Mouse (Mus musculus) limb, embryonic 10.5 days (tissue): Measurements from ENCODE around the gene Riok1. TPM values are rescaled to one million over a fixed set of nuclear protein-coding genes. Genes with fewer than 3 reads are reported as not detected.

Experiments used
- DNase-seq: peaks from one replicate; pipeline ENCODE4 v3.0.0-alpha.2; 2017; ENCODE audit warnings: low spot score
- H3K27ac ChIP-seq: fragments of 300-500 bp; sonication (generic); 2 replicates; pipeline ENCODE4 v1.5.1; 2016; ENCODE audit warnings: mild to moderate bottlenecking
- H3K27me3 ChIP-seq: fragments of 300-500 bp; sonication (generic); 2 replicates; pipeline ENCODE4 v1.6.1; 2016; ENCODE audit warnings: low read depth, mild to moderate bottlenecking; ENCODE audit not compliant: poor library complexity, severe bottlenecking
- H3K36me3 ChIP-seq: fragments of 300-500 bp; sonication (generic); 2 replicates; pipeline ENCODE4 v1.6.1; 2016; ENCODE audit warnings: mild to moderate bottlenecking, moderate library complexity
- H3K4me1 ChIP-seq: fragments of 300-500 bp; sonication (generic); 2 replicates; pipeline ENCODE4 v1.6.1; 2016
- H3K4me3 ChIP-seq: fragments of 300-500 bp; sonication (generic); 2 replicates; pipeline ENCODE4 v1.5.1; 2016; ENCODE audit warnings: mild to moderate bottlenecking, moderate library complexity
- H3K9me3 ChIP-seq: fragments of 300-500 bp; sonication (generic); replicated peaks from 2 replicates; pipeline ENCODE4 v1.6.1; 2016; ENCODE audit warnings: mild to moderate bottlenecking
- WGBS: fragments of 180-500 bp; shearing (Covaris S2); methylation state at CpG from one replicate; pipeline ENCODE4 v1.1.7; 2016; 5-methylcytosine and 5-hydroxymethylcytosine counted together
- polyA plus RNA-seq: library from polyadenylated mRNA; unstranded; fragments of >200 nt; fragmentation: Nextera tagmentation; extraction: Ambion mirVana; gene quantifications from 2 replicates; pipeline ENCODE4 v1.2.1, GENCODE M21; 2016

Gene Riok1
- polyA plus RNA-seq, 1 experiment from 2014 or later = 60.0 TPM

DNA sequence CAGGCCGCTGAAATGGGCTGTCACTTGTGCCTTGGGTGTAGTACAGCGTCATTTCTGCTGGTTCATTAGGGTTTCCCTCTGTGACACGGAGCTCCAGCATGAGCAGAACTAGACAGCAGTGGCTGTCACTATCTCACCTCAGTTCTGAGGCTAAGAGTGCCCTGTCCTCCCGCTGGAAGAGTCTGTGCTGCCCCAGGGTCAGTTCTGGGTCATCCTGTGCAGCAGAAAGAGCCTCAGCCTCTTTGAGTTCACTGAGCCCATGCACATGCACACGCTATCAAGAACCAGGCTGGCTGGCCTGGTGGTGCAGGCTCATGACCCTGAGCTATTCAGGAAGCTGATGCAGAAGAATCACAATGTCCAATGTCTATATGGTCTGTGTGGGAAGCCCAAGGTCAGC is 37.6 kb downstream of the Riok1 start:
- 31% methylated on average over 5 of the region's 5 CpGs for WGBS
- Histone ChIP-seq H3K9me3 (no peaks in the 10 kb centered on the region), H3K4me1 (peaks cover 7% of the 10 kb centered on the region), H3K27me3 (no peaks in the 10 kb centered on the region), H3K27ac (no peak overlapping the region), H3K4me3 (no peak overlapping the region), H3K36me3 (no peaks in the 10 kb centered on the region)
- DNase-seq = no peak

DNA sequence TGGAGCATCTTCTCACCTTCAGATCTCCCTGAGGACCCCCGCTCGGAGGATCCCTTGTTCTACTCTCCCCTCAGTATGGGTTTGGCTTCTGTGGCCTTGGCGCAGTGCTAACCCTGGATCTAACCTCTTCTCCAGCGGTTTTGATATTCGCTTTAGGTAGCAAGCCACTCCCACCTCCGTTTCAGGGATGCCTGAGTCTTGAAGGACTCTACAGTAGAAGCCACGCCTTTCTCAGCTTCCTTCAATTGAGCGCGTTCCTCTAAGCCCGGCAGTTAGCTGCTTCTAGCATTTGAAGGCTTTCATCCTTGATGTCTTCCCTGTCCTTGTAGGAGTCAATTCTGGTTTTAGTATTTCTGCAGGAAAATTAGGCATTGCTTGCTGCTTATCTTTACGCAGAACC is 40.3 kb downstream of the Riok1 start:
- no peak for DNase-seq
- Histone ChIP-seq H3K27me3 (no peaks in the 10 kb centered on the region), H3K4me3 (no peak overlapping the region), H3K36me3 (no peaks in the 10 kb centered on the region), H3K9me3 (no peaks in the 10 kb centered on the region), H3K4me1 (peaks cover 7% of the 10 kb centered on the region), H3K27ac (no peak overlapping the region)
- WGBS = 20% methylated on average over 11 of the region's 11 CpGs

DNA sequence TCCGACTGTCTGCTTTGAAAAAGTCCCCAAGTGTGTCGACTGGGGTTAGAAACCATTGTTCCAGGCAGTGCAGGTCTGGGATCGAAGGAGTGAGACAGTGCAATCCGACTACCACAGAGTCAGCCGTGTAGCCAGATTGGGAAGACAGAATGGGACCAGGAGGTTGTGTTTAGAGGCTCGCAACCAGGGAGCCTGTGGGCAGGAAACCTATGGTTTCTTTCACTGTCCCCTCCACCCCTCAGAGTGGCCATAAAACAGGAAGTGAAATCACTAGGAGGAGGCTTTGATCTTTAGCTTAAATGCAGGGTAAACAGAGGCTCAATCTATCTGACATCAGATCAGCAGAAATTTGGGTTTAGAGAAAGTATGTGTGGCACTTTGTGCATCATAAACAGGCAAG is 42.0 kb downstream of the Riok1 start:
- Histone ChIP-seq H3K36me3 (no peaks in the 10 kb centered on the region), H3K4me3 (no peak overlapping the region), H3K27ac (no peak overlapping the region), H3K4me1 (peaks cover 7% of the 10 kb centered on the region), H3K9me3 (no peaks in the 10 kb centered on the region), H3K27me3 (no peaks in the 10 kb centered on the region)
- whole genome bisulfite sequencing = 44% methylated on average over 6 of the region's 6 CpGs
- no peak for DNase-seq

DNA sequence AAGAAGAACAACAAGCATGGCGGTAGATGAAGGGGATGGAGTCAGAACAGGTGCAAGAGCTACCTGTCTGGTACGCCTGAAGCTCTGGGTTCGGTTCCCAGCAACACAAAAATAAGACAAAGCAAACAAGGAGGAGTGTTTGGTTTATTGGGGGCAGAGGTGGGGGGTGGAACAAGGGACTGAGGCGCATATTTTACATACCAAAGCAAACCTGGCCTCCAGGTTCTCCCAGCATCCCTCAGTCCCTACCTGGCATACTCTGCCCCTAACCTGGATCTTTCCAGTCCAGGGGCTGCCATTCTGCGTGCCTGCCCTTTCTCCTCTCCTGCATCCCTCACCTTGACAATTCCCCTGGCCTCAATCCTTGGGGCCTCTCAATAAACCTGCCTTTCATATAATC is 42.6 kb downstream of the Riok1 start:
- 72% methylated on average over 5 of the region's 5 CpGs for WGBS
- DNase-seq = no peak
- H3K4me1 ChIP-seq = peaks cover 7% of the 10 kb centered on the region

DNA sequence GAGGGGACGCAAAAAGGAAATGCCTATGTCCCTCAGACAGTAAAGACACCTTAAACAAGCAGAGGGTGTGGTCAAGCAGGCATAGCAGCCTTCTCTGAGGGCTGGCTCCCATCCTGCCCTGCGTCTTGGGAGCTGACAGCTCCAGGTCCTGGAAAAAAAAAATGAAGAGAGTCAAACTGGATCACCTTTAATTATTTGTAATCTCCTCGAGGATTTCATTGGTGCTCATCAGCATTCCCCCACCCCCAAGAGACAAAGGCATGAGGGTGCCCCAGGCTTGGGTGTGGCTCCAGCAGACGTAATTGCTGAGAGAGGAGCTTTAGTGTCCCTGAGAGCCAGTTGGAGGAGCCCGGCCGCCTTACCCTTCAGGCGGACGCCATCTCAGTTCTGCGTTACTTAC is 43.2 kb downstream of the Riok1 start:
- DNase-seq = no peak
- Histone ChIP-seq H3K27me3 (no peaks in the 10 kb centered on the region), H3K9me3 (no peaks in the 10 kb centered on the region), H3K36me3 (no peaks in the 10 kb centered on the region), H3K4me1 (peaks cover 7% of the 10 kb centered on the region), H3K4me3 (no peak overlapping the region), H3K27ac (no peak overlapping the region)
- 46% methylated on average over 9 of the region's 9 CpGs for WGBS

More for the DNA sequence above, 42.6 kb downstream of the Riok1 start:
- no peak overlapping the region for H3K4me3 ChIP-seq
- H3K27ac ChIP-seq = no peak overlapping the region
- no peaks in the 10 kb centered on the region for H3K9me3 ChIP-seq
- no peaks in the 10 kb centered on the region for H3K27me3 ChIP-seq
- no peaks in the 10 kb centered on the region for H3K36me3 ChIP-seq

DNA sequence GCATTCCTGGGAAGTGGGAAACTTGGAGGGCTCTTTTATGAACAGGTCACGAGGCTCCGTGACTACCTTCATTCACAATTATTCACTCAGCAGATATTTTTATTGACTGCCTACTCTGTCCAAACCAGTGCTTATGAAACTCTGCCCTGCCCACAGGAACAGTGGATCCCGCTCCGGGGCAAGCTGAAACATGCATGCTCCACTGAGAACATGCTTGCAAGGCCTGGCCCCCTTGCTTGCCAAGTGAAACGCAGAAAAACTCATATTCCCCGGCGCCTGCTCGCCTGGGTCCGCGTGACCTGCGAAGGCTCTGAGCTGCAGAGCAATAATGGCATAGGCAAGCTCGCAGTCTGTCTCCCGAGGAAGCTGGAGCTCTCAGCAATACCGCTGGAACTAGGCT is 43.9 kb downstream of the Riok1 start:
- Histone ChIP-seq H3K4me1 (peaks cover 7% of the 10 kb centered on the region), H3K27me3 (no peaks in the 10 kb centered on the region), H3K27ac (no peak overlapping the region), H3K4me3 (no peak overlapping the region), H3K9me3 (no peaks in the 10 kb centered on the region), H3K36me3 (no peaks in the 10 kb centered on the region)
- WGBS = 84% methylated on average over 14 of the region's 14 CpGs
- DNase-seq = no peak

DNA sequence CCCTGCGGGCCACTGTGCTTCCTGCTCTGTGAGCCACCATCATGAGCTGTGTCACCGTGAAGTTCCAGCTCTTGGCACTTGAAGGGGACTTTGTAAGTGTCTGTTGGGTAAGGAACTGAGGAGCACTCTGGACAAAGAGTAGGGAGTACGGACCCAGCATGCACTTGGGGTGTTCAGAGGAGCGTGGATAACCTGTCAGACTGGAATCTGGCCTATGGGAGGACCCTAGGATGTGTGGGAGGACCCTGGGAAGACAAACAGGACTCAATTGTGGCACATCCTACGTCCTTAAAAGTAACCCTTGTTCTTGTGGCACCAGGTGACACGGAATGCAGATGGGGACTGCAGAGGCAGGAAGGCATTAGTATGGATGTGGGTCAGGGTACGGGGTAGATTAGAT is 44.4 kb downstream of the Riok1 start:
- Histone ChIP-seq H3K4me3 (no peak overlapping the region), H3K27ac (no peak overlapping the region)
- 85% methylated on average over 7 of the region's 7 CpGs for WGBS

DNA sequence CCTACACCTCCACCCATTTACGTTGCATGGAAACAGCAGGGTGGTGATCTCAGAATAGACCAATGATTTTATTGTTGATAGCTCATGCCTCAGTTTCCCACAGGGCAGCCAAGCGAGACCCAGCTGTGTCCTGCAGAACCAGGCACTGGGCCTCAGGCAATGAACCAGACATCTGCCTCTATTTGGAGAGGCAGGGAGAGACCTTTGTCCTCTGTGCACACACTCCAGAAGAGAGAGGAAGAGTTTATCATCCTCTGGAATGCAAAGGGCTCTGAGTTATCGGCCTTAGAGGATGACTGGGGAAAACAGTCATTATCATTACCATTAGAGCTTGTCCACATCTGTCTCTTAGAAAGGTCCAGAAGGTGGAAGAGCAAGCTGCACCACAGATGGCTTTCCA is 49.9 kb downstream of the Riok1 start:
- H3K36me3 ChIP-seq = no peaks in the 10 kb centered on the region
- H3K4me1 ChIP-seq = no peaks in the 10 kb centered on the region
- no peak overlapping the region for H3K4me3 ChIP-seq
- H3K27me3 ChIP-seq = no peaks in the 10 kb centered on the region
- 54% methylated on average over 3 of the region's 3 CpGs for WGBS
- no peaks in the 10 kb centered on the region for H3K9me3 ChIP-seq
- no peak overlapping the region for H3K27ac ChIP-seq
- DNase-seq = no peak

More for the DNA sequence above, 44.4 kb downstream of the Riok1 start:
- H3K36me3 ChIP-seq = no peaks in the 10 kb centered on the region
- no peak for DNase-seq
- no peaks in the 10 kb centered on the region for H3K9me3 ChIP-seq
- peaks cover 7% of the 10 kb centered on the region for H3K4me1 ChIP-seq
- no peaks in the 10 kb centered on the region for H3K27me3 ChIP-seq

DNA sequence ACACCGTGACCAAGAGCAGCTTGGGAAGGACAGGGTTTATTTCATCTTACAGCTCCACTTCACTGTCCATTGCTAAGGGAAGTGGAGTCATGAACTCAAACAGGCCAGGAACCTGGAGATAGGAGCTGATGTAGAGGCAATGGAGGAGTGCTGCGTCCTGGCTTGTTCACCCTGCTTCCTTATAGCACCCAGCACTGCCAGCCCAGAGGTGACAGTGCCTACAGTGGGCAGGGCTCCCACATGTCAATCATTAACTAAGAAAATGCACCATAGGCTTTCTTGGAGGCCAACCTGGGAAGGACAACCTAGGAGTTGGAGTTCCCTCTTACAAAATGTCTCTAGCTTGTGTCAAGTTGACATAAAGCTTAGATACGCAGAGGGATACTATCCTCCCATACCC is 51.2 kb downstream of the Riok1 start:
- no peaks in the 10 kb centered on the region for H3K36me3 ChIP-seq
- no peaks in the 10 kb centered on the region for H3K27me3 ChIP-seq
- H3K27ac ChIP-seq = no peak overlapping the region
- WGBS = 86% methylated on average over 3 of the region's 3 CpGs
- H3K4me3 ChIP-seq = no peak overlapping the region
- H3K9me3 ChIP-seq = no peaks in the 10 kb centered on the region
- no peaks in the 10 kb centered on the region for H3K4me1 ChIP-seq
- no peak for DNase-seq

DNA sequence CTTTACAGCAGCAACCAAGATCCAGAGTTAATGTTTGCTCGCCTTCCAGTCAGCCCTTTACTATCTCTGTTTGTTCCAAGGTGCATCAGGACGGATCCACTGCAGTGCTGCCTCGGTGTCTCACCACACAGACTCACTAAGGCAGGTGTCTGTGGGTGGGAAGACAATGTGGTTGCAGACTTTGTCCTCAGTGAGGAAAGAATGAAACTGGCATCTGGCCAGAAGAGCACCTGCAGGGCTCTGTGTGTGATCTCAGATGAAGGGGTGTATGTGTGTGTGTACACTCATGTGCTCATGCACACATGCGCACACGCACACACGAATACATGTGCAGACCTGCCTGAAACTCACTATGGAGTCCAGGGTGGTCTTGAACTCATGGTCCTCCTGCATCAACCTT is 52.7 kb downstream of the Riok1 start:
- H3K27me3 ChIP-seq = no peaks in the 10 kb centered on the region
- no peak overlapping the region for H3K4me3 ChIP-seq
- no peak for DNase-seq
- 95% methylated on average over 6 of the region's 6 CpGs for WGBS
- H3K36me3 ChIP-seq = no peaks in the 10 kb centered on the region
- no peaks in the 10 kb centered on the region for H3K4me1 ChIP-seq
- H3K27ac ChIP-seq = no peak overlapping the region
- no peaks in the 10 kb centered on the region for H3K9me3 ChIP-seq

DNA sequence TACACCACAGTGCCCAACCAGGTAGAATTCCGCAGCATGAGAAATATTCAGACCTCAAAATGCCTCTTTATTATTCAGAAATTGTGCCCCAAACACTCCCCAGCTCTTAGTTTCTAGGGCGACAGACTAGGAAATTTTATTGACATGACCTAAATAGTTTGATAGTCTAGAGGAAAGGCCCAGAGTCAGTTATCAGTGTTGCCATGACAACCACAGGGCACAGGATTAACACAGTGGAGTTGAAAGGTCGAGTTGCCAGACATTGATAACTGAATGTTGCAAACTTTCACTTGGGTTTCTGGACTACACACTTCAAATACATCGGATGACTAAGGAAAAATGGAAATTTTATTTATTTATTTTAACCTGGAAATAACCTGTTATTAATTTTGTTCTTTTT is 53.1 kb downstream of the Riok1 start:
- Histone ChIP-seq H3K4me3 (no peak overlapping the region), H3K4me1 (no peaks in the 10 kb centered on the region), H3K36me3 (no peaks in the 10 kb centered on the region), H3K9me3 (no peaks in the 10 kb centered on the region), H3K27me3 (no peaks in the 10 kb centered on the region), H3K27ac (no peak overlapping the region)
- DNase-seq = no peak
- 64% methylated on average over 4 of the region's 4 CpGs for WGBS

DNA sequence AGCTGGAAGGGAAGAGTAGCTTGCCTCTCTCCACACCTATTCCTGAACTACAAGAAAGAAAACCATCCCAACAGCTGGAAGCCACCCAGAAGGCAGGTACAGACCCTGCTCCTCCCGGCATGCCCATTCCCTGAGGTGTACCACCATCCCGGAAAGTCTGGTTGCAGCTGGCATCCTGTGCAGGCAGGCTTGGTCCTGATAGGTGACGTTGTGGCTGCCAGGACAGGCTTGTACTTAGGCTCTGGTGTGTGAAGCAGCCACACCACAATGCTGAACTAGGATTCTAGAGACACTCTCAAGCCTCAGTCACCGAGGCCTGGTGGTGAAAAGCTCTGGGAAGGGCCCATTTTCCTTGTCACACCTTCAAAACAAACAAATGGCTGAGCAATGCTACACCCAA is 59.4 kb downstream of the Riok1 start:
- Histone ChIP-seq H3K27me3 (no peaks in the 10 kb centered on the region), H3K4me3 (no peak overlapping the region), H3K27ac (0 out of 2 replicates have a peak overlapping the region, but pooled peaks have one; percentile 28), H3K9me3 (no peaks in the 10 kb centered on the region), H3K36me3 (no peaks in the 10 kb centered on the region), H3K4me1 (peaks cover 9% of the 10 kb centered on the region)
- WGBS = 53% methylated on average over 4 of the region's 4 CpGs
- DNase-seq = no peak

DNA sequence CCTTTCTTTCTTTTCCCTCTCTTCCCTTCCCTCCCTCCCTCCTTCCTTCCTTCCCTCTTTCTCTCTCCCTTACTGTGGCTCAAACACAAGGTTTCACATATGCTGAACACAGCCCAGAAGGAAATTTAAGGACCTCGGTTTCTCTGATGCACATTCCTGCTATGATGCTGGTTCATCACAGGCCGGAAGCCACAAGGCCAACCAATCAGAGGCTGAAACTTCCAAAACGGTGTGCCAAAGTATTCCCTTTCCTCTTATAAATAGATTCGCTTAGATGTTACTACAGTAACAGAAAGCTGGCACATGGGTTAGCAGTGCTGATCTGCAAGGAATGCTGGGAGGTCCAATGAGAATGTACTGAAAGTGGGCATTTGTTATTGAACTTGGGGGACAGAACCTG is 66.6 kb downstream of the Riok1 start:
- H3K4me3 ChIP-seq = no peak overlapping the region
- DNase-seq = no peak
- 77% methylated on average over 4 of the region's 4 CpGs for WGBS

DNA sequence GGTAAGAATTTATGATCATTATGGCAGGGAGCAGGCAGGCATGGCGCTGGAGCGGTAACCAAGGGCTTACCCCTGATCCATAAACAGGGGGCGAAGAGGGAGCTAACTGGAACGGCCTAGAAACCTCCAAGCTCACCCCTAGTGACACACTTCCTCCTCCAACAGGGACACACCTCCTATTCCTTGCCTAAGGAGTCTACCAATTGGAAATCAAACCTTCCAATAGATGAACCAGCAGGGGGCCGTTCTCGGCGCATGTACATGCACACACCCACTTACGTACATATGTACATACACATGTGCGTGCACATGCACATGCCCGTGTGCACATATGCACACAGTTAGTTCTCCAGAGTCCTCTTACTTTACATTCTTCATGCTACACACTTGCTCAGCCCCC is 67.7 kb downstream of the Riok1 start:
- Histone ChIP-seq H3K27ac (no peak overlapping the region), H3K36me3 (no peaks in the 10 kb centered on the region), H3K27me3 (no peaks in the 10 kb centered on the region), H3K9me3 (no peaks in the 10 kb centered on the region), H3K4me1 (no peaks in the 10 kb centered on the region), H3K4me3 (no peak overlapping the region)
- no peak for DNase-seq
- 93% methylated on average over 10 of the region's 10 CpGs for WGBS

More for the DNA sequence above, 66.6 kb downstream of the Riok1 start:
- no peak overlapping the region for H3K27ac ChIP-seq
- H3K27me3 ChIP-seq = no peaks in the 10 kb centered on the region
- H3K9me3 ChIP-seq = no peaks in the 10 kb centered on the region
- H3K4me1 ChIP-seq = no peaks in the 10 kb centered on the region
- H3K36me3 ChIP-seq = no peaks in the 10 kb centered on the region
